Mouse (Mus musculus): ENCODE measurements around the gene Elmo2. TPM values are rescaled to one million over a fixed set of nuclear protein-coding genes. Genes with fewer than 3 reads are reported as not detected.

Elmo2 gene
- polyA plus RNA-seq, 1 experiment, result 43.3 TPM

GRCm38 (mm10) chr2:165240371-165240770 is 85.9 kb downstream of the Elmo2 start:
- H3K27me3 ChIP-seq (ENCODE audit: control insufficient read depth, insufficient read depth, low read length, poor library complexity, severe bottlenecking), result peaks cover 5% of the 10 kb centered on the region
- H3K4me3 ChIP-seq (ENCODE audit: low read depth, low read length), result no peak overlapping the region
- no peak overlapping the region for H3K9ac ChIP-seq (ENCODE audit: low read depth, poor library complexity, severe bottlenecking)
- no peaks in the 10 kb centered on the region for H3K36me3 ChIP-seq (ENCODE audit: control insufficient read depth, insufficient read depth, low read length, poor library complexity, severe bottlenecking)
- no peaks in the 10 kb centered on the region for H3K4me1 ChIP-seq (ENCODE audit: control insufficient read depth, insufficient read depth, low read length)
- TF ChIP-seq EP300 (IDR thresholded peaks at IDR 0.05; ENCODE audit: insufficient read depth, low read depth, low read length) (no peak), POLR2A (IDR thresholded peaks at IDR 0.05; ENCODE audit: insufficient read depth, low read length) (no peak), CTCF (IDR thresholded peaks at IDR 0.05; ENCODE audit: low read depth, low read length) (no peak)
- H3K9me3 ChIP-seq (replicated peaks; ENCODE audit: control insufficient read depth, insufficient read depth, low read length, poor library complexity, severe bottlenecking), result no peaks in the 10 kb centered on the region
- H3K27ac ChIP-seq (ENCODE audit: insufficient read depth, low read length), result no peak overlapping the region

- Histone ChIP-seq H3K4me3 (ENCODE audit: low read depth, low read length) (no peak overlapping the region), H3K27ac (ENCODE audit: insufficient read depth, low read length) (no peak overlapping the region), H3K9me3 (replicated peaks; ENCODE audit: control insufficient read depth, insufficient read depth, low read length, poor library complexity, severe bottlenecking) (no peaks in the 10 kb centered on the region), H3K36me3 (ENCODE audit: control insufficient read depth, insufficient read depth, low read length, poor library complexity, severe bottlenecking) (no peaks in the 10 kb centered on the region), H3K9ac (ENCODE audit: low read depth, poor library complexity, severe bottlenecking) (no peak overlapping the region), H3K4me1 (ENCODE audit: control insufficient read depth, insufficient read depth, low read length) (no peaks in the 10 kb centered on the region), H3K27me3 (ENCODE audit: control insufficient read depth, insufficient read depth, low read length, poor library complexity, severe bottlenecking) (peaks cover 7% of the 10 kb centered on the region)
- TF ChIP-seq POLR2A (IDR thresholded peaks at IDR 0.05; ENCODE audit: insufficient read depth, low read length) (no peak), CTCF (IDR thresholded peaks at IDR 0.05; ENCODE audit: low read depth, low read length) (no peak), EP300 (IDR thresholded peaks at IDR 0.05; ENCODE audit: insufficient read depth, low read depth, low read length) (no peak)
Observed at GRCm38 (mm10) chr2:165239533-165240144, 86.6 kb downstream of the Elmo2 start.

- no peak for TF ChIP-seq EP300 (IDR thresholded peaks at IDR 0.05; ENCODE audit: insufficient read depth, low read depth, low read length)
- no peak for TF ChIP-seq CTCF (IDR thresholded peaks at IDR 0.05; ENCODE audit: low read depth, low read length)
- TF ChIP-seq POLR2A (IDR thresholded peaks at IDR 0.05; ENCODE audit: insufficient read depth, low read length), result no peak
- Histone ChIP-seq H3K4me3 (ENCODE audit: low read depth, low read length) (no peak overlapping the region), H3K27me3 (ENCODE audit: control insufficient read depth, insufficient read depth, low read length, poor library complexity, severe bottlenecking) (peaks cover 17% of the 10 kb centered on the region), H3K9ac (ENCODE audit: low read depth, poor library complexity, severe bottlenecking) (no peak overlapping the region), H3K36me3 (ENCODE audit: control insufficient read depth, insufficient read depth, low read length, poor library complexity, severe bottlenecking) (no peaks in the 10 kb centered on the region), H3K9me3 (replicated peaks; ENCODE audit: control insufficient read depth, insufficient read depth, low read length, poor library complexity, severe bottlenecking) (no peaks in the 10 kb centered on the region), H3K27ac (ENCODE audit: insufficient read depth, low read length) (no peak overlapping the region), H3K4me1 (ENCODE audit: control insufficient read depth, insufficient read depth, low read length) (no peaks in the 10 kb centered on the region)
Observed at GRCm38 (mm10) chr2:165238416-165239145, 87.7 kb downstream of the Elmo2 start.

Other genes starting within 250 kb of the Elmo2 start
- gene 1700025C18Rik, start 235.7 kb downstream of the Elmo2 start, polyA plus RNA-seq (2011; ENCODE audit: insufficient read depth, insufficient read length, low read depth, missing spikeins), result not detected in 2 replicates
- 0.35 TPM in 1 of 2 replicates, not detected in the other for gene Cdh22, start 91.6 kb downstream of the Elmo2 start, polyA plus RNA-seq (2011; ENCODE audit: insufficient read depth, insufficient read length, low read depth, missing spikeins)
- gene Slc35c2, start 38.6 kb downstream of the Elmo2 start, polyA plus RNA-seq (2011; ENCODE audit: insufficient read depth, insufficient read length, low read depth, missing spikeins), result 24.6 and 29.5 TPM in 2 replicates
- gene Zfp663, start 42.2 kb upstream of the Elmo2 start, polyA plus RNA-seq (2011; ENCODE audit: insufficient read depth, insufficient read length, low read depth, missing spikeins), result not detected in 2 replicates
- gene Zfp334, start 61.8 kb upstream of the Elmo2 start, polyA plus RNA-seq (2011; ENCODE audit: insufficient read depth, insufficient read length, low read depth, missing spikeins), result 7.3 and 7.5 TPM in 2 replicates
- 0.24 TPM in 1 of 2 replicates, not detected in the other for gene Ocstamp, start 73.9 kb upstream of the Elmo2 start, polyA plus RNA-seq (2011; ENCODE audit: insufficient read depth, insufficient read length, low read depth, missing spikeins)
- not detected in 2 replicates for gene Slc13a3, start 146.8 kb upstream of the Elmo2 start, polyA plus RNA-seq (2011; ENCODE audit: insufficient read depth, insufficient read length, low read depth, missing spikeins)
- 10.7 and 11.8 TPM in 2 replicates for gene Trp53rka, start 166.8 kb upstream of the Elmo2 start, polyA plus RNA-seq (2011; ENCODE audit: insufficient read depth, insufficient read length, low read depth, missing spikeins)
- gene Slc2a10, start 177.3 kb upstream of the Elmo2 start, polyA plus RNA-seq (2011; ENCODE audit: insufficient read depth, insufficient read length, low read depth, missing spikeins), result 0.22 and 0.52 TPM in 2 replicates

Measured in ES-Bruce4 (cell line).